Mouse (Mus musculus): ENCODE data around the gene Tra2b. TPM values are rescaled to one million over a fixed set of nuclear protein-coding genes. Genes with fewer than 3 reads are reported as not detected.

Gene Tra2b
- polyA plus RNA-seq, 1 experiment from 2014 or later: 473 TPM

Other genes with a start within 250 kb of the Tra2b start
- gene Igf2bp2, start 102.7 kb downstream of the Tra2b start, polyA plus RNA-seq (2014; fragmentation: Nextera tagmentation; extraction: Ambion mirVana): 108 and 109 TPM in 2 replicates
- 10.1 and 13.4 TPM in 2 replicates for gene Etv5, start 173.7 kb upstream of the Tra2b start, polyA plus RNA-seq (2014; fragmentation: Nextera tagmentation; extraction: Ambion mirVana)